Mouse (Mus musculus): ENCODE data around the gene Acsf2.
"Not testable (repeated sequence)": the region's sequence is repeated elsewhere in the genome, so short reads cannot be mapped to it uniquely, and the experiment has no call there.

GRCm38 (mm10) chr11:94651241-94651640 is 49.6 kb upstream of the Acsf2 start:
- not testable (repeated sequence) for TF ChIP-seq EP300 (IDR thresholded peaks at IDR 0.05; ENCODE audit: low read depth in 1 of 2, low read length in 2 of 2); RAD21 (IDR thresholded peaks at IDR 0.05; ENCODE audit: low read depth, low read length); CHD2 (IDR thresholded peaks at IDR 0.05; ENCODE audit: low read length); JUND (IDR thresholded peaks at IDR 0.05; ENCODE audit: low read depth, low read length); TCF12 (IDR thresholded peaks at IDR 0.05; ENCODE audit: low read depth, low read length); POLR2A (IDR thresholded peaks at IDR 0.05; ENCODE audit: control insufficient read depth in 1 of 2, insufficient read depth in 1 of 2, low read depth in 1 of 2, low read length in 2 of 2, poor library complexity in 1 of 2); CTCF (IDR thresholded peaks at IDR 0.05 in 2 of 3, conservative IDR thresholded peaks at IDR 0.05 in 1 of 3; ENCODE audit: control insufficient read depth in 1 of 3, insufficient read depth in 1 of 3, low read depth in 2 of 3, low read length in 3 of 3, poor library complexity in 1 of 3, severe bottlenecking in 1 of 3); SMC3 (IDR thresholded peaks at IDR 0.05; ENCODE audit: low read depth, low read length); KAT2A (conservative IDR thresholded peaks at IDR 0.05; ENCODE audit: low read depth, low read length); CHD1 (IDR thresholded peaks at IDR 0.05; ENCODE audit: low read depth, low read length); MYB (IDR thresholded peaks at IDR 0.05; ENCODE audit: low read depth, low read length); ZMIZ1 (IDR thresholded peaks at IDR 0.05; ENCODE audit: low read depth, low read length)
